Mouse (Mus musculus): ENCODE results near the gene Asic1.
A peak's percentile ranks its signal among the peaks of the same experiment; 100 is the strongest.

Asic1 gene

GRCm38 (mm10) chr15:99664600-99665451 is 5.3 kb upstream of the Asic1 start:
- DNase-seq: peak; percentile 67 to 80

DNA sequence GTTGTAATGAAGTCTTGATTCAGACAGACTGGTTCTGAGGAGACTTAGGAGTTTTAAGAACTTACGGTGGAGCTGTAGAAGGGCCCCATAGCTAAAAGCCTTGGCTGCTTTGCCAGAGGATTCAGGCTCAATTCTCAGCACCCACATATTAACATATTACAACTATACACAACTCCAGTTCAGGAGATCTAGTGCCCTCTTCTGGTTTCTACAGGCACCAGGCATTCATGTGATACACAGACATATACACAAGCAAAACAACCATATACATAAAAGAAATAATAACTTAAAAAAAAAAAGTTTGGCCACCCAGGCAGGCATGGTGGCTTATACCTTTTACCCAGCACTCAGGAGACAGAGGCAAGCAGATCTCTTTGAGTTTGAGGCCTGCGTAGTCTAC is 2.6 kb upstream of the Asic1 start:
- no peak for DNase-seq

- DNase-seq: peak; percentile 90 to 91
Measured at GRCm38 (mm10) chr15:99668881-99669280, 1.3 kb upstream of the Asic1 start.

DNA sequence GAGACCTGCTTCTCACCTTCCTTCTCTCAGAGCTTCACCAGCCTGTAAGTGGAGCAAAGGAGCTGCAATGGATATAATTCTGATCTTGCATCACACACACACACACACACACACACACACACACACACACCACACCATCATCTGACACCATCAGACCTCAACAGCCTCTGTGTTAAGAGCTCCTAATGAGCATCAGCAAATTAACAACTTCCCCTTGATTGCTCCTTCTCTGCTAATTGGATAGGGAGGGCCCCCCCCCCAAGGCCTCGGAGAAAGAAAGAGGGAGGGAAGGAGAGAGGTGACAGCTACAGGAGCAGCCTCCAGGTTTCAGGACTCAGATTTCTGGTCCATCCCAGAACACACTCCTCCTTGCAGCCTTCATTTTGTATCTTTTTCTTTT is 776 bp upstream of the Asic1 start:
- DNase-seq: peak in 1 of 2 experiments; percentile 37

DNA sequence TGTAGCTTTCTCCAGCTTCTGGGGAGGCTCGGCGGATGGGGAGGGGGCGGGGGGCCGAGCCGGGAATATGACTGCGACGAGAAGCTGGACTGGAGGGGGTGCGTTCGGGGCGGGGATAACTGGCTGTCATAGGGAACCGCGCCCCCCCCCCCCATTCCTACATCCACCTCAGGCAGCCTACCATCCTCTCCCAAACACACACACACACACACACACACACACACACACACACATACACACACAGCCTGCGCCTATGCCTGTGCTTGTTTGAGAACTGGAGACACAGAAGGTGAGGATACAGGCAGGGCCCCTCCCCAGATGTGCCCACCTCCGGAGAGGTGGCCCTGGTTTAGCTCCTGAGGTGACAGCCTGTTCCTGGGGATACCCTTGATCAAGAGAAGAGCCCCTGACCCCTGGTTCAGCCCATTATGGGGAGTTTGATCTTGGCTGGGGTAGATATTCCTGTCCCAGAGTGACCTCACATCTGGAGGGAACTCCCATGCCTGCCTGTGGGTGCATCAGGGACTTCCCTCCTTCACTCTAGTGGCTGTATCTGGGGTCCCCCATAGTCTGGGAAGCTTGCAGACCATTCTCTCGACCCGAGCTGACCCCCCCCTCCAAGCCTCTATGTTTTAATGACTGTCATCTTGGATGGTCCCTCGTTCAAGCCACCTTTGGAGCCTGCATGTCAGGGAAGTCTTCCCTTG is 949 bp downstream of the Asic1 start:
- DNase-seq: peak; percentile 53 to 66

DNA sequence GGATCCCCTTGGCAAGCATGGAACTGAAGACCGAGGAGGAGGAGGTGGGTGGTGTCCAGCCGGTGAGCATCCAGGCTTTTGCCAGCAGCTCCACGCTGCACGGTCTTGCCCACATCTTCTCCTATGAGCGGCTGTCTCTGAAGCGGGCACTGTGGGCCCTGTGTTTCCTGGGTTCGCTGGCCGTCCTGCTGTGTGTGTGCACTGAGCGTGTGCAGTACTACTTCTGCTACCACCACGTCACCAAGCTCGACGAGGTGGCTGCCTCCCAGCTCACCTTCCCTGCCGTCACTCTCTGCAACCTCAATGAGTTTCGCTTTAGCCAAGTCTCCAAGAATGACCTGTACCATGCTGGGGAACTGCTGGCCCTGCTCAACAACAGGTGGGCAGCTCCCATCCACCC is 1.6 kb downstream of the Asic1 start:
- DNase-seq: no peak

GRCm38 (mm10) chr15:99674866-99675265 is 4.7 kb downstream of the Asic1 start:
- no peak for DNase-seq

DNA sequence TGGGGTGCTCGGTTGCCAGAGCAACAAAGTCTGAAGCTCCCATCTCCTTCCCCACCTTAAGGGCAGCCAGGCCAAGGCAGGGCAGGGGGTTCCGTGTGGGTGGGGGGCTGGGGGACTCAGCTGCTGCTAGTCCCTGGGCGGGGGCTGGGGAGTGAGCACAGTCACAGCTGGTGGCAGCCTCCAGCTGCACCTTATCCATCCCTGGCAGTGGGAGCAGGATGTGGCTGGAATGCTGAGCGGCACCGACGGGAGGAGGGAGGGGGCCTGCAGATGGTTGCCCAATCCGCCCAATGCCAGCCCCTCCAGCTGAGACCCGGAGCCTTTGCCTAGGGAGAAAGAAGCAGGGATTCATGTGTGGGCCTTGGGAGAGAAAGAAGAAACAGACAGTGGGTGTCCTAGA is 6.9 kb downstream of the Asic1 start:
- DNase-seq: peak; percentile 61 to 66

- peak in 1 of 2 experiments; percentile 71 for DNase-seq
Measured at GRCm38 (mm10) chr15:99678063-99678800, 8.1 kb downstream of the Asic1 start.

DNA sequence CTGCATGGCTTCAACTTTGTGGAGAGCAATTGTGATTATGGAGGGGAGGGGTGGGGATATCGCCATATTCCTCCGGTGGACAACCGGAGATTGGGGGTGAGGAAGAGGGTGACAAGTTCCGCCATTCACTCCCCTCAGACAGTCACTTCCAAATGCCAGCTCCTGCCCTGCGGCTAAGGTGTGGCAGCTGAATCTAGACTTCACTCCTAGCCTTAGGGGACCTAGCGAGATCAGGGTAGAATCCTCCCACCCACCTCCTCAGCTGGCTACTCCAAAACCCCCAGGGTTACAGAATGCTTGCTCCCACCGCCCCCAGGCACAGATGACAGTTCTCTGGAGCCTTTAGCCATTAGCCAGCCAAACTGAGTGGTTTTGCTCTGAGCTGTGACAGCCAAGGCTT is 8.8 kb downstream of the Asic1 start:
- DNase-seq: no peak

- DNase-seq: peak in 1 of 2 experiments; percentile 52
Measured at GRCm38 (mm10) chr15:99682880-99683279, 12.7 kb downstream of the Asic1 start.

- no peak for DNase-seq
Measured at GRCm38 (mm10) chr15:99684156-99684555, 14.0 kb downstream of the Asic1 start.

GRCm38 (mm10) chr15:99688712-99689111 is 18.5 kb downstream of the Asic1 start:
- peak; percentile 79 to 81 for DNase-seq

DNA sequence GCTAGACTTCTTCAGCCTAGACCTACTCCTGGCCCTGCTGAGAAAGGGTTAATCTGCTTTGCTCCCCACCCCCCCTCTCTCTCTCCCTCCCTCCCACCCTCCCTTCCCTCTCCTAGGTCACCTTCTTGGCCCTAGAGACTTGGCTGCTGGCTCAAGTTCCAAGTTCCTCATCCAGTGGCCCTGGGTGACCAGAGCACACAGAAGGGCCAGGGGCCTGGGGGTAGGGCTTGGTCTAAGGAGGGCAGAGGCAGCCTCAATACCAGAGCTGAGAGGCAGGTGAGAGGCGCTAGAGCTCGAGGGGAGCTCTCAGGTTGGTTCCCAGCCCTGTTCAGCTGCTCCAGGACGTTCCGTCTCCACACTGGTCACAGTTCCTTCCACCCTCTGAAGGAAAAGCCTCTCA is 20.8 kb downstream of the Asic1 start:
- peak in 1 of 2 experiments; percentile 18 for DNase-seq

DNA sequence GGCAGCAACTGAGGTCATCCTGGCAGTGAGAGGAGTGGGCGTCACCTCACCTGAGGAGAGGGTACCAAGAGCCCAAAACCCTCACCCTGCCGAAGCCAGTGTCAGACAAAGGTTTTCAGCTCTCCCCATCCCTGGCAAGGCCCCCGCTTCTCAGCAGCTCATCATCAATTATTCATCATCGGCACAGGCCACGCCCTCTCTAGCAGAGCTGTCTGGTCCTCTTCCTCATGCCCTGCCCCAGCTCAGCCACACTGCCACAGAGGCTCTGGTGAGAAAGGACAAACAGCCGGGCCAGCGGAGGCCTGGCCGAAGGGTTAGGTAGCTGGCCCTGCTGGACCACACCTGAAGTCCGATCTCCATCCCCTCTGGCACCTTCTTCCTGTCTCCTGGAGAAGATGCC is 21.8 kb downstream of the Asic1 start:
- DNase-seq: peak in 1 of 2 experiments; percentile 50

DNA sequence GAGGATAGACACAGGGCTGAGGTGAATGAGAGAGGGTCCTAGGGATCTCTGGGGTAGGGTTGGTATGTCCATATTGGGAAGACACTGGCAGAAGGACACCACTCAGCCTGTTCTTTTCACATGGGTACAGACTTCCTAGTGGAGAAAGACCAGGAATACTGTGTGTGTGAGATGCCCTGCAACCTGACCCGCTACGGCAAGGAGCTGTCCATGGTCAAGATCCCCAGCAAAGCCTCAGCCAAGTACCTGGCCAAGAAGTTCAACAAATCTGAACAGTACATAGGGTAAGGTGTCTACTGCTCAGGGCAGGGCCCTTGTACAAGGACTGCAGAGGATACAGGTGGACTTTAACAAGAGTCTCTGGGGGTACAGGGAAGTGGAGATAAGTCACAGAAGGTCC is 27.1 kb downstream of the Asic1 start:
- no peak for DNase-seq

- DNase-seq: no peak
Measured at GRCm38 (mm10) chr15:99698533-99699085, 28.4 kb downstream of the Asic1 start.

DNA sequence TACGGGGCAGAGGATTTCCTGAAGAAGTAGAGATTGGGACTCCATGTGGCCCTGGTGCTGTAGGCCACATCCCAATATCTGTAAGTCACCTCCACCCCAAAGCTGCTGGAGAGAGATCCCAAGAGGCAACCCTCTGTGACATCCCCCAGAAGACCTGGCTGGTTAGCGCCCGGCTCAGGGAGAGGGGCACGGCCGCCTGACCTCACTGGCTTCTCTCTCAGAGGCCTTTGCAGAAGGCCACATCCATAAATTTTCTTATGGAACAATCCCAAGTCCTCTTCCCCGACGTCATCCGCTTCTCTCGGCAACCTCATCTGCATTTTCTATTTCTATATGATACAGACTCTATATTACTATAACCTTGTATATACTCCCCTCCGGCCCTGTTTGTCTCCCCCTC is 29.5 kb downstream of the Asic1 start:
- no peak for DNase-seq

- DNase-seq: peak; percentile 31 to 56
Measured at GRCm38 (mm10) chr15:99700219-99701106, 30.3 kb downstream of the Asic1 start.

GRCm38 (mm10) chr15:99701640-99701998 is 31.5 kb downstream of the Asic1 start:
- peak in 1 of 2 experiments; percentile 14 for DNase-seq

- DNase-seq: peak; percentile 98 to 99
Measured at GRCm38 (mm10) chr15:99701999-99702900, 32.1 kb downstream of the Asic1 start, which contains the start of gene Smarcd1. Gene Smarcd1, plus strand, starts transcription at chr15:99702129.

Measured in cerebellum, postnatal 14 days (tissue).